Mouse (Mus musculus): Measurements from ENCODE around the gene Rap1gap.

GRCm38 (mm10) chr4:137697156-137697885 is 32.8 kb downstream of the Rap1gap start:
- TF ChIP-seq POLR2A (IDR thresholded peaks at IDR 0.05; ENCODE audit: borderline replicate concordance, insufficient read depth, low read length) (no peak), CTCF (IDR thresholded peaks at IDR 0.05; ENCODE audit: borderline replicate concordance, insufficient read depth, low read depth, low read length) (no peak)

Measured in cerebellum, adult 2 months (tissue).